Mouse (Mus musculus) gastrocnemius, adult 18-20 months (tissue): ENCODE results near the gene Cytip. TPM values are rescaled to one million over a fixed set of nuclear protein-coding genes. Genes with fewer than 3 reads are reported as not detected.
"Not testable (repeated sequence)": the region's sequence is repeated elsewhere in the genome, so short reads cannot be mapped to it uniquely, and the experiment has no call there.

Experiments used
- DNase-seq: peaks from one replicate; pipeline ENCODE4 v3.0.0; 2021; ENCODE audit warnings: low spot score
- total RNA-seq, 2 experiments: library from RNA; stranded (reverse); gene quantifications; 2 replicates each; pipeline ENCODE4 v1.2.3; 2021

Cytip gene
- total RNA-seq, 2 experiments from 2014 or later: 0.14 to 0.27 TPM

- not testable (repeated sequence) for DNase-seq
Observed at GRCm38 (mm10) chr2:58107887-58108286, 87.4 kb downstream of the Cytip start.

GRCm38 (mm10) chr2:58107046-58107445 lies 88.3 kb downstream of the Cytip start:
- DNase-seq: no peak

DNA sequence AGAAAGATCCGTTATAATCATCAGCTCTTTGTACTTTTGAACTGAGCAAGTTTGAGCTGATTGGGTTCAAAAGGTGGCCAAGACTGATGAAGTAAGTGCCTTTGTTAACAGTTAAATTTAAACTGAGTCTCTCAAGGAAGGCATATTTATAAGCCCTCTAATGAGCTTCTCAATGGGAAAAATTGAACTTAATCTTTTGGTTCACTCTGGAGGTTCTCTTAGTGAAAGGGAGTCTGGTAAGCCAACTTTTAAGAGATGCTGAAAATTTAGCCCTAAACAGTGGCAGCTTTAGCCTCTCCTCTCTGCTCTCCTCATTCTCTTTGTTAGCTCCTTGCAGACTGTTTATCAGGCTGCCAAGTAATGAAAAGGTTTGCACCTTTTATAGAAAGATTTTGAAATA lies 100.5 kb downstream of the Cytip start:
- no peak for DNase-seq

GRCm38 (mm10) chr2:58086420-58086819 lies 108.9 kb downstream of the Cytip start:
- DNase-seq: no peak

GRCm38 (mm10) chr2:58079849-58080248 lies 115.5 kb downstream of the Cytip start:
- no peak for DNase-seq

Other genes with a start within 250 kb of the Cytip start
- gene Galnt5, start 197.6 kb downstream of the Cytip start, total RNA-seq: 1 to 10 TPM; 1.2 to 1.4 TPM
- gene Ermn, start 142.7 kb downstream of the Cytip start, total RNA-seq: not detected
- under 1 TPM; 0.57 to 0.71 TPM for gene Acvr1c, start 162.4 kb upstream of the Cytip start, total RNA-seq